Mouse (Mus musculus): ENCODE data around the gene Hip1.

The Hip1 gene

GRCm38 (mm10) chr5:135533431-135533830 is 11.5 kb downstream of the Hip1 start:
- no peak for DNase-seq (ENCODE audit: low read depth in 2 of 2, low spot score in 2 of 2)

DNA sequence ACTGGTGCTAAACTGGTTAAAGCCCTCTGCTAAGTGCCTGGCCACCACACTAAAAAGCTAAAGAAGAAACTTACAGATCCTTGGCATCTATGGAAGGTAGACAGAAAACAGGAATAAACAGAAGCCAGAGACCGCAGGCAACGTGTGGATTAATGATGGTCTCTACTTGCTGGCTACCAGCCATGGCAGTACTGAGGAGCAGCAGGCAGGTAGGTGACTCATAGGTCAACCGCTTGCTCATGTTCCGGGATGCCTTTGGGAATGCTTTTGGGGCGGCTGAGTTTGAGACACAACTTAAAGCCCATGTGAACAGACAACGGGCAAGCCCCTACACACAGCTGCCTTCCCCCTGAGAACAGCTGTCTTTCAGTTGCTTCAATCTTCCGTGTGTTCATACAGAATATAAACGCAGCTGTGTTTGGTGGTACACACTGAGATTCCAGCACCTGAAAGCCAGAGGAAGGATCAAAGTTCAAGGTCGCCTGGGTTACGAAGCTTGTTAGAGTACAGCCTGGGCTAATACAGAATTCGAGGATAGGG is 13.5 kb downstream of the Hip1 start:
- no peak for DNase-seq (ENCODE audit: low read depth in 2 of 2, low spot score in 2 of 2)

DNA sequence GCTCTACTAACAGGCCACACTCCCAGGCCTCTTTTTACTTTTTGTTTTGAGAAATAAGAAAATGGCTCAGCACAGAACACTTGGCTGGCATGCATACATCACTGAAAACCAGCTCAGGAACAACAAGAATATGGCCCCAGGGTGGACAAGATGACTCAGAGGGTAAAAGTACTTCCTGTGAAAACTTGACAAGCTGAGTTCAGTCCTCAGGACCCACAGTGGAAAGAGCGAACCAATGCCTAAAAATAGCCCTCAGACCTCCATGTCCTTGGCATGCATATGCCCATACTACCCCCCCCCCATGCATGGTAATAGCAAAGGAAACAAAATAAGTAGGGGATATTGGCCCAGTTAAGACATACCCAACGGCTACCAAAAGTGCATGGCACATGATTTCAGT is 15.0 kb downstream of the Hip1 start:
- no peak for DNase-seq (ENCODE audit: low read depth in 2 of 2, low spot score in 2 of 2)

GRCm38 (mm10) chr5:135529310-135529709 is 15.6 kb downstream of the Hip1 start:
- no peak for DNase-seq (ENCODE audit: low read depth in 2 of 2, low spot score in 2 of 2)

DNA sequence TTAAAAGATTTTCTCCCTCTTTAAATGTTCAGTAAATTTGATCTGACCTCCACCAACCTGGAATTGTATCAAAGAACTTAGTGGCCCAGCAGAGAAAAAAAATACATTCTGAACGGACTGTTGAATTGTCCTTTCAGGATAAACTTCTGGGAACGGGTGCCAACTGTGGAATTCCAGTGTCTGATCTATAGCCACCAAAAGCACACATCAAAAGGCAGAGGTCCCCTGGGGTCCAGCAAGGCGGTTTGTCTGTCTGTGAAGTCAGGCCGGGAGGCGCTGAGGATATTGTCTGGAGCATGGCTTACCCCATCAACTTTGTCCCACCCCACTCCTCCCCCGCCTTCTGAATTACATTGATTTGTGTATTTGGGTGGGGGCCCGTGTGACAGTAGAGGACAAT is 16.9 kb downstream of the Hip1 start:
- DNase-seq (ENCODE audit: low read depth in 2 of 2, low spot score in 2 of 2) = no peak

DNA sequence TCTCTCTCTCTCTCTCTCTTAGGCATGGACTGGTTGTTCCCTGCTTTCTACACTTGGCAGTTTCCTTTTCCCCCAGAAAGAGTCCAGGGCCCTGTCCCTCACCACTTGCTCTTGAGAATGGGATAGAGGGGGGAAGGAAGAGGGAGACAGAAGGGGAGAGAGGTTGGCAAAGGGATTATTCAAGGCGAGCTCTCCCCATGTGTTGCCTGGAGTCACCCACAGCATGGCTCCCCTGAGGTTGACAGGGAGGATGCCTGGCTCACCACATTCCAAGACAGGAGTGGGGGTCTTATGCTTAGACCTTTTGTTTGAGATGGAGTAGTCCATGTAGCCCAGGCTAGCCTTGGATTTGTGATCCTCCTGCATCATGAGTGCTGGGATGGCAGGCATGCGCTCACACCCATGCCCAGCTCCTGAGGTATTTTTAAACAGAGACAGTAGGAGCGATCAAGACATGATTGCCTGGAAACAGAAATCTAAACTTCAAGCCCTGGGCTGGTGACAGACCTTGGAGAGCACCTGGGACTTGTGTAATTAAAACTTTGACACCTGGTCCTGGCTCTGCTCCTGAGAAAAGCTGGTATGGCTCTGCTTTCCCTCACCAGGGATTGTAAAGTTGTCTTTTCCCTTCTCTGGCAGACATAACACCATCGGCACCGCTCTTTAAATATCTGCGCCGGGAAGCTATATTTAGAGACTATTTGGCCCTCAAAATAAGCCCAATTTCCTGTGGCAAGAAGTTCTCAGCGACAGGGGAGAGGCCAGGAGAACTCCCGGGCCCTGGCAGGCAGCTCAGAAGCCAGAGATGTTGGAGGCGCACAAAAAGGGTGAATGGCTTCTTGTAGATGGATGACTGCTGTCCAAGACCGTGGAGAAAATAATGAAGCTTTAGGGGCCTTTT is 20.0 kb downstream of the Hip1 start:
- DNase-seq (ENCODE audit: low read depth in 2 of 2, low spot score in 2 of 2) = no peak

DNA sequence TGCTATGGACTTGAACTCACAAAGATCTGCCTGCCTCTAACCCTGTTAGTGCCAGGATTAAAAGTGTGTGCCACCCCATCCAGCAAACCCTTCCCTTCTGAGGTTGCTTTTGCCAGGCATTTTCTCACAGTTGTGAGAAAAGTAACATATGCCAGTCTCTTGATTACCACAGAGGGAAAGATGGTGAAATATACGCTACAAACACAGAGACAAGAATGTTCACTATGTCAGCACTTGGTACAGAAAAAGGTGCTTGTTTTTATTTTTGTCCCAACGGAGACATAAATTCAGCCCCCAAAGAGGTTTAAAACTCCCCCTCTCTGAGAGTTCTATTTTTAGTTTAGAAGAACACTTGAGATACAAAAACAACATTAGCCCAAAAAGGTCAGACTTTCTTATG is 20.8 kb downstream of the Hip1 start:
- DNase-seq (ENCODE audit: low read depth in 2 of 2, low spot score in 2 of 2) = no peak

DNA sequence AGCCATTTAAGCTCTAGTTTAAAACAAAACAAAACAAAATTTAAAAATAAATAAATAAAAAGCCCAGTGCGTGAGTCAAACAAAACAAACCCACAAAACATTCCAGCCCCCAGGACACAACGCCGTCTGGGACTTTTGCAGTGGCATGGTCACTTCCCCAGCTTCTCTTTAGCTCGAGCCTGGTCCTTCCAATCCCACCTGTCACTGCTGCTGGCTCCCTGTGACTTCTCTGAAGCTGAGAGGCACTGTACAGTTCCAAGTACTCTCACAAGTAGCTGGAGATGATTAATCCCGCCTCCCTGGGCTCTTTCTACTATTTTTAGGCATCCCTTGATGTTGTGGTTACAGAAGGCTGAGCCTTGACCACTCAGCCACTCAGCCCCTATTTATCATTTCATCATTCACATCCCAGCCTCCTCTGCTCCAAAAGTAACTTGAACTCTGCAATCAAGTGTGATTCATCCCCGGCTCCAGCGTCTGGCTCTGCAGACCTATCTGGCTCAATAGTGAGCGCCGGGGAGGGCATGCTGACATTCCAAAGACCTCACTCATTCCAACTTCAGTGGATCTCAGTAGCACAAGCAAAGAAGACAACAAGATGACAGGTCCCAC is 22.7 kb downstream of the Hip1 start:
- no peak for DNase-seq (ENCODE audit: low read depth in 2 of 2, low spot score in 2 of 2)

GRCm38 (mm10) chr5:135517348-135517883 is 27.5 kb downstream of the Hip1 start:
- DNase-seq (ENCODE audit: low read depth in 2 of 2, low spot score in 2 of 2) = no peak

- DNase-seq (ENCODE audit: low read depth in 2 of 2, low spot score in 2 of 2) = no peak
These were observed 31.8 kb downstream of the Hip1 start for GRCm38 (mm10) chr5:135513131-135513530.

DNA sequence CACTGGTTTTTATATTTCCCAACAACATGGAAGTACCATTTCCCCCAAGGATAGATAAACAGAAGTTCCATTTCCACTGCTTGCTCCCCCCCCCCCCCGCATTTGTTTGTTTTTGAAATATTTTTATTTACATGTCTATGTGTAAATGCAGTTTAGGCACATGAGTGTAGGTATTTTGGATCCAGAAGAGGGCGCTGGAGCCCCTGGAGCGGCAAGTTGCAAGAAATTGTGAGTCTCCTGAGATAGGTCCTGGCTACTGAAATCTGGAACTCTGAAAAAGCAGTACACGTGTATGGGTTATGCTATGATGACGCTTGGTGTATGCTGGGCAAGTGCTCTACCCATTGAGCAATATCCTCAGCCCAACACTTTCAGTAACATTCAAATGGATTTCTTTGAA is 33.8 kb downstream of the Hip1 start:
- no peak for DNase-seq (ENCODE audit: low read depth in 2 of 2, low spot score in 2 of 2)

GRCm38 (mm10) chr5:135508284-135508683 is 36.6 kb downstream of the Hip1 start:
- DNase-seq (ENCODE audit: low read depth in 2 of 2, low spot score in 2 of 2) = no peak

GRCm38 (mm10) chr5:135507561-135508273 is 37.2 kb downstream of the Hip1 start:
- DNase-seq (ENCODE audit: low read depth in 2 of 2, low spot score in 2 of 2) = no peak

DNA sequence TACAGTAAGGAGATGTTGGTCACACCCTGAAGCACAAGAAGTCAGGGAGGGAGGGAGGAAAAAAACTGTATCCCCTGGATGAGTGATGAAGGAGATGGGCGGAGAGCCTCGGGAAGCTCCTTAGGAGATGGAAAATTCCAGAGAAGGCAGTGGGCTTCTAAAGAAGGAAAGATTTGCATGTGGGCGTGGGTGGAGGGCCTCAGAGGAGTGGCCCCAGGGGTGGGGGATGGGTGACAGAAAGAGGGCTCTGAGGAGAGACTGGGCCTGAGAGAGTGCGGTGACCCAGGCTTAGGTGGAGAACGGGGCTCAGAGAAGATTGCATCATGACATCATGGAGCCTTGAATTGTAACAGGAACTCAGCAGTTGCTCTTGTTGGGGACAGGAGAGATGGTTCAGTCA is 39.5 kb downstream of the Hip1 start:
- no peak for DNase-seq (ENCODE audit: low read depth in 2 of 2, low spot score in 2 of 2)

DNA sequence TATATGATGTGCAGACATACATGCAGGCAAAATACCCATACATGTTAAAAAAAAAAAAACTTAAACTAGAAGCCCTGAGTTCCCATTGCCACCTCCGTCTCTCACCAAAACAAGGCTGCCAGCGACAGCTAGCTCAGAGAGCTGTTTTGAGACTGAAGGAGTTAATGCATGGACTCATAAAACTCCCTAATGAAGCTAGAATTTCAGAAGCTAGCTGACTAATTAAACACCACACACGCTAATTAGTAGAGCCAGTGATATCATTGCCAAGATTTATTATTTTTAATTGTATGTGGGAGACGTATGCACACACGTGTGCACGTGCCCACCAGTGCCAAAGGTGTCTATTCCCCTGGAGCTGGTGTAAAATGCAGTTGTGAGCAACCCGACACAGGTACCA is 42.0 kb downstream of the Hip1 start:
- DNase-seq (ENCODE audit: low read depth in 2 of 2, low spot score in 2 of 2) = no peak

GRCm38 (mm10) chr5:135502027-135502426 is 42.9 kb downstream of the Hip1 start:
- DNase-seq (ENCODE audit: low read depth in 2 of 2, low spot score in 2 of 2) = no peak

- DNase-seq (ENCODE audit: low read depth in 2 of 2, low spot score in 2 of 2) = no peak
These were observed 46.0 kb downstream of the Hip1 start for GRCm38 (mm10) chr5:135498914-135499313.

DNA sequence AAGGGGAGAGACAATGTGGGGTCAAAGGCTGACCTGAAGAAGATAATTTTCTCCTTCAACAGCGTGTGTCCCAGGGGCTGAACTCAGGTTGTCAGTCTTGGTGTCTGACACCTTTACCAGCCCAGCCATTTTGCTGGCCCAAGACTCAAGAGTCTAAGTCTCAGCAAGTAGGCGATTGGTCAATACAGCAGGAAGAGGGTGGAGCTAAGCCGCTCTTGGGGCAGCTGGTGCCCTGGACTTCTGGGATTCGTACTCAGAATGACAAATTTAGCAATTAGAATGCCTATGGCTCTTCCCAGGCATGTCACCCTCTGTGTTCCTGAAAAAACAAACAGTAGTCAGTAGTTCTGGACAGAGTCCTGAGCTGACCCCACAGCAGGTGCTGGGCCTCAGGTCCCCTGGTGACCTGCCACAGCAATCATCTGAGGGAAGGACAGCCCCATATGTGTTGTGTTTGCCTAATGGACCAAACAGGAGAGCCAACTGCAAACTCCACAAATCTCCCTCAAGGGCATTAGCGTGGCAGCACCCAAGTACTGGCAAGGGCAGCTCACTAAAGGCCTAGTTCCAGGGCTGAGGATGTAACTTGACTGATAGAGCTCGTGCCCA is 47.5 kb downstream of the Hip1 start:
- no peak for DNase-seq (ENCODE audit: low read depth in 2 of 2, low spot score in 2 of 2)

DNA sequence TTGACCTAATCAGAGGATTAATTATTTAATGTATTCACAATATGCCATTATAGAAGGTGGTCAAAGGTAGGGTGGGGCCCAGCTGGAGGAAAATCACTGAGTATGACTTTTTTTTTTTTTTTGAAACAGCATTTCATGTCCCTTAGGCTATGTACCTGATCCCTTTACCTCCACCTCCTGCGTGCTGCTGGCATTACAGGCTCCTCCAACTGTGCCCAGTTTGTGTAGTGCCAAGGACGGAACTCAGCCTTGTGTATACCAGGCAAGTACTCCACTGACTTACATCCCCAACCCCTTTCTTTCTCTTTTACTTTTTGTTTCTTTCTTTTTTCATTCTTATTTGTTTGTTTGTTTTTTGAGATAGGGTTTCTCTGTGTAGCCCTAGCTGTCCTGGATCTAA is 48.4 kb downstream of the Hip1 start:
- DNase-seq (ENCODE audit: low read depth in 2 of 2, low spot score in 2 of 2) = no peak

GRCm38 (mm10) chr5:135495471-135495870 is 49.4 kb downstream of the Hip1 start:
- DNase-seq (ENCODE audit: low read depth in 2 of 2, low spot score in 2 of 2) = no peak
